ENCODE assay signal across 7 mouse cellular contexts in the genomic region with DNA sequence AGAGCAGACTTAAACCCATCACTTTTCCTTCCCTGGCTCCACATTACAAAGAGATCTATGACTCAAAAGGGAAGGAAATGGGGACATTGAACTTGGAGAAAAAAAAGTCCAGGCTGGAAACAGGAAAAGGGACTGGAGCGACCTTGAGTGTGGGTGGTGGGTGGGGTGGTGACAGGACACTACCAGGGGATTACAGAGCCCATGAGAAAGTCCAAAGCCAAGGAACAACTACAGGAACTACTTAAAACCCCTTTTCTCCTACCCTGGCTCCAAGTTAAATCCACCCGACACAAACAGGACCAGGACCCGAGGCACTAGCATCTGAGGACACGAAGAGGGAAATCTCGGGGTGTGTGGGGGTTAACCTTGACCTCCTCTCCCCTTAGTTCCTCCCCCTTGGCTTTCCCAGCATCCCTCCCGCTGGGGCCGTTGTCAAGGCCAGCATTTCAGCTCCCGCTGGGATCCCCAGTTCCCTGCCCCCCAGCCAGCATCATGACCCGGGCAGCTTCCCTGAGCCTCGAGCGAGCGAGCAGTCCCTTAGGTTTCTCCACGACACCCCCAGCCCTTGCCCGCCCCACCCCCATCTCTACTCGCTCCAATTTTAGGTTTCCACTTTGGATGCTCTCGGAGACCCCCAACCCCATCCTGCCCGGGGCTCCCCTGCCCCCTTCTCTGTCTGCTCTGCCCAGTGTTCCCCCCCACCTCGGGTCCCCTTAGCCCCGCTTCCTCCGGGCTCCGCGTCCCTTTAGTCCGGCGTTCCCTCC. TPM values are rescaled to one million over a fixed set of nuclear protein-coding genes. Genes with fewer than 3 reads are reported as not detected.
DNase-seq lines count a peak whose midpoint lies in the region; ATAC-seq and TF ChIP-seq lines count a peak whose summit lies in the region.

No protein-coding gene starts in this region.

- no peak for TF ChIP-seq CTCF in G1E (IDR thresholded peaks at IDR 0.05; ENCODE audit: low read depth, low read length)
- TF ChIP-seq CTCF in embryonic fibroblast, embryonic 13.5 days (IDR thresholded peaks at IDR 0.05; ENCODE audit: borderline replicate concordance, insufficient read depth, low read length), result no peak

- TF ChIP-seq POLR2A in embryonic fibroblast, embryonic 13.5 days (IDR thresholded peaks at IDR 0.05; ENCODE audit: low read depth, low read length), result peak; percentile 34

- H3K27ac ChIP-seq in embryonic fibroblast, embryonic 13.5 days (ENCODE audit: insufficient read depth, low read length), result peak overlapping the region; percentile 58

- peaks cover 15% of the 10 kb centered on the region for H3K36me3 ChIP-seq in G1E (replicated peaks)

- peak overlapping the region; percentile 91 for H3K4me3 ChIP-seq in G1E (ENCODE audit: low read depth, low read length)
- H3K4me3 ChIP-seq in embryonic fibroblast, embryonic 13.5 days (ENCODE audit: insufficient read depth, low read length), result peak overlapping the region; percentile 21

- no peak for ATAC-seq in G1E (ENCODE audit: extremely low read depth, insufficient number of reproducible peaks, low FRiP score, poor library complexity, severe bottlenecking)
- ATAC-seq in megakaryocyte, adult 5-6 weeks (ENCODE audit: poor library complexity, severe bottlenecking), result 0 out of 2 replicates have a peak, but pooled peaks have one; percentile 6

- intact Hi-C loops in heart, postnatal 14 days (cut with DNase I), result loop anchor here (1.0 kb wide), 1 partner anchor 37 kb away; the partner anchor contains the start of gene Vsig10

- peak; percentile 20 for DNase-seq in G1E (ENCODE audit: low spot score)
- peak; percentile 80 for DNase-seq in adrenal gland, postnatal 25 days
- peak; percentile 70 to 76 for DNase-seq in heart, postnatal 14 days
- peak; percentile 53 to 65 for DNase-seq in layer of hippocampus, postnatal 10 days (ENCODE audit: low spot score in 2 of 2)
- peak; percentile 25 to 42 for DNase-seq in spleen, postnatal 10 days (ENCODE audit: low spot score in 2 of 2)

- H3K27me3 ChIP-seq in G1E (ENCODE audit: insufficient read depth, low read length), result peaks cover 25% of the 10 kb centered on the region

- no peaks in the 10 kb centered on the region for H3K9me3 ChIP-seq in G1E (replicated peaks)

- H3K4me1 ChIP-seq in G1E (ENCODE audit: insufficient read depth, low read depth, low read length), result peaks cover 41% of the 10 kb centered on the region
- H3K4me1 ChIP-seq in embryonic fibroblast, embryonic 13.5 days (ENCODE audit: control insufficient read depth, insufficient read depth, low read length), result peaks cover 15% of the 10 kb centered on the region

RNA-seq across cellular contexts. Expression of gene Wsb2, which starts 0.6 kb away (rescaled TPM):
- total RNA-seq in G1E (2014; fragmentation: Nextera tagmentation) (14.7 and 26.3 TPM in 2 replicates), G1E (2017) (61.5 and 69.3 TPM in 2 replicates)
- polyA plus RNA-seq in G1E (2012), result 29.8 and 34.5 TPM in 2 replicates
- 124 and 135 TPM in 2 replicates for total RNA-seq in adrenal gland, postnatal 25 days (2021)
- 109 and 138 TPM in 2 replicates for polyA plus RNA-seq in embryonic fibroblast, embryonic 13.5 days (2011; ENCODE audit: insufficient read length, low read depth, missing spikeins)
- 100 to 1,000 TPM in 1 of 2 experiments, 10 to 100 TPM in 1; 96.8 to 103 TPM for total RNA-seq in heart, postnatal 14 days (2021)
- 100 to 1,000 TPM; 437 to 454 TPM for total RNA-seq in layer of hippocampus, postnatal 10 days (2021)
- 15.5 and 21.3 TPM in 2 replicates for total RNA-seq in megakaryocyte, adult 5-6 weeks (2015)
- 28.3 and 36.1 TPM in 2 replicates for total RNA-seq in megakaryocyte, adult 5-6 weeks (2017)

RNA-seq across cellular contexts. Expression of gene Rfc5, which starts 32.3 kb away (rescaled TPM):
- total RNA-seq in G1E (2014; fragmentation: Nextera tagmentation), result 42.6 and 44.9 TPM in 2 replicates
- total RNA-seq in G1E (2017), result 68.1 and 71.8 TPM in 2 replicates
- 145 and 167 TPM in 2 replicates for polyA plus RNA-seq in G1E (2012)
- total RNA-seq in adrenal gland, postnatal 25 days (2021), result 16.9 and 17.8 TPM in 2 replicates
- 38.8 and 51.0 TPM in 2 replicates for polyA plus RNA-seq in embryonic fibroblast, embryonic 13.5 days (2011; ENCODE audit: insufficient read length, low read depth, missing spikeins)
- 1 to 10 TPM; 5.5 to 7.0 TPM for total RNA-seq in heart, postnatal 14 days (2021)
- 10 to 100 TPM; 17.7 to 25.1 TPM for total RNA-seq in layer of hippocampus, postnatal 10 days (2021)
- total RNA-seq in megakaryocyte, adult 5-6 weeks (2015), result 29.8 and 50.6 TPM in 2 replicates
- total RNA-seq in megakaryocyte, adult 5-6 weeks (2017), result 36.5 and 39.0 TPM in 2 replicates

RNA-seq across cellular contexts. Expression of gene Vsig10, which starts 37.7 kb away (rescaled TPM):
- not detected in 2 replicates for total RNA-seq in G1E (2014; fragmentation: Nextera tagmentation)
- total RNA-seq in G1E (2017), result 0.05 and 0.17 TPM in 2 replicates
- polyA plus RNA-seq in G1E (2012), result 0.02 TPM in 1 of 2 replicates, not detected in the other
- total RNA-seq in adrenal gland, postnatal 25 days (2021), result 18.2 and 34.2 TPM in 2 replicates
- 7.5 and 9.3 TPM in 2 replicates for polyA plus RNA-seq in embryonic fibroblast, embryonic 13.5 days (2011; ENCODE audit: insufficient read length, low read depth, missing spikeins)
- 10 to 100 TPM; 12.1 to 16.2 TPM for total RNA-seq in heart, postnatal 14 days (2021)
- 1 to 10 TPM; 2.4 to 4.2 TPM for total RNA-seq in layer of hippocampus, postnatal 10 days (2021)
- 1.4 and 3.9 TPM in 2 replicates for total RNA-seq in megakaryocyte, adult 5-6 weeks (2015)
- 0.94 and 2.0 TPM in 2 replicates for total RNA-seq in megakaryocyte, adult 5-6 weeks (2017)

RNA-seq across cellular contexts. Expression of gene Ksr2, which starts 57.3 kb away (rescaled TPM):
- total RNA-seq in G1E (2014; fragmentation: Nextera tagmentation), result not detected in 2 replicates
- under 0.01 and 0.05 TPM in 2 replicates for total RNA-seq in G1E (2017)
- not detected in 2 replicates for polyA plus RNA-seq in G1E (2012)
- total RNA-seq in adrenal gland, postnatal 25 days (2021), result 4.7 and 6.2 TPM in 2 replicates
- not detected in 2 replicates for polyA plus RNA-seq in embryonic fibroblast, embryonic 13.5 days (2011; ENCODE audit: insufficient read length, low read depth, missing spikeins)
- total RNA-seq in heart, postnatal 14 days (2021), result under 1 TPM in 1 of 2 experiments, not detected in 1; 0.02 TPM
- 10 to 100 TPM; 33.1 to 34.6 TPM for total RNA-seq in layer of hippocampus, postnatal 10 days (2021)
- 0.13 TPM in 1 of 2 replicates, not detected in the other for total RNA-seq in megakaryocyte, adult 5-6 weeks (2015)
- total RNA-seq in megakaryocyte, adult 5-6 weeks (2017), result under 0.01 TPM in 1 of 2 replicates, not detected in the other

Comparison
In these comparisons a context has a peak if more than half of its experiments do, and no peak if none do; other contexts are left out.
1. DNase-seq: peak in every context shown above with its lines; median percentile 80 in adrenal gland, postnatal 25 days; 73 in heart, postnatal 14 days; 59 in layer of hippocampus, postnatal 10 days; 34 in spleen, postnatal 10 days; 20 in G1E.